Mouse (Mus musculus): ENCODE data around the gene Myzap. TPM values are rescaled to one million over a fixed set of nuclear protein-coding genes. Genes with fewer than 3 reads are reported as not detected.
"Not testable (repeated sequence)": the region's sequence is repeated elsewhere in the genome, so short reads cannot be mapped to it uniquely, and the experiment has no call there.

Myzap gene
- total RNA-seq, 2 experiments from 2014 or later, result 4.5 to 4.9 TPM

- DNase-seq, result no peak
- intact Hi-C loops (cut with DNase I), result no loop called here
Observed at GRCm38 (mm10) chr9:71490076-71490475, 102.1 kb downstream of the Myzap start.

GRCm38 (mm10) chr9:71486127-71486526 is 106.0 kb downstream of the Myzap start:
- DNase-seq, result no peak
- intact Hi-C loops (cut with DNase I), result no loop called here

GRCm38 (mm10) chr9:71485475-71486094 is 106.6 kb downstream of the Myzap start, which contains the start of gene Polr2m:
Polr2m (minus strand) TSS chr9:71485935.
- DNase-seq, result peak; percentile 94 to 95
- intact Hi-C loops (cut with DNase I), result no loop called here

GRCm38 (mm10) chr9:71484871-71485474 is 107.2 kb downstream of the Myzap start:
- DNase-seq, result no peak
- intact Hi-C loops (cut with DNase I), result no loop called here

GRCm38 (mm10) chr9:71483872-71484271 is 108.3 kb downstream of the Myzap start:
- DNase-seq; intact Hi-C loops (cut with DNase I): not testable (repeated sequence)

GRCm38 (mm10) chr9:71480305-71480704 is 111.9 kb downstream of the Myzap start:
- no peak for DNase-seq
- intact Hi-C loops (cut with DNase I), result no loop called here

GRCm38 (mm10) chr9:71479413-71479812 is 112.7 kb downstream of the Myzap start:
- no peak for DNase-seq
- intact Hi-C loops (cut with DNase I), result no loop called here

GRCm38 (mm10) chr9:71478596-71478995 is 113.6 kb downstream of the Myzap start:
- DNase-seq, result no peak
- intact Hi-C loops (cut with DNase I), result no loop called here

- intact Hi-C loops (cut with DNase I), result no loop called here
- DNase-seq, result no peak
Observed at GRCm38 (mm10) chr9:71476601-71477000, 115.6 kb downstream of the Myzap start.

- no peak for DNase-seq
- intact Hi-C loops (cut with DNase I), result no loop called here
Observed at GRCm38 (mm10) chr9:71475536-71475935, 116.6 kb downstream of the Myzap start.

GRCm38 (mm10) chr9:71467434-71467833 is 124.7 kb downstream of the Myzap start:
- intact Hi-C loops (cut with DNase I), result no loop called here
- DNase-seq, result no peak

GRCm38 (mm10) chr9:71466111-71466510 is 126.0 kb downstream of the Myzap start:
- no peak for DNase-seq
- intact Hi-C loops (cut with DNase I), result no loop called here

GRCm38 (mm10) chr9:71463072-71463667 is 129.0 kb downstream of the Myzap start:
- DNase-seq, result no peak
- intact Hi-C loops (cut with DNase I), result no loop called here

GRCm38 (mm10) chr9:71456738-71457137 is 135.4 kb downstream of the Myzap start:
- intact Hi-C loops (cut with DNase I), result no loop called here
- DNase-seq, result no peak

Other genes with a start within 250 kb of the Myzap start
- 100 to 1,000 TPM; 202 to 210 TPM for gene Polr2m, start 106.4 kb downstream of the Myzap start, total RNA-seq (2021)
- 1 to 10 TPM; 4.0 to 7.6 TPM for gene Cgnl1, start 179.2 kb upstream of the Myzap start, total RNA-seq (2021)

All from gastrocnemius, postnatal 36 days (tissue).